Mouse (Mus musculus) CH12F3 (cell line): ENCODE measurements around the gene Cttnbp2nl.

ENCODE experiments used
- in situ Hi-C: fragments of 300-500 bp; cut with MboI; formaldehyde crosslinking; loops from 2 replicates; pipeline ENCODE4 v1.14.3; 2020; ENCODE audit warnings: low sequenced_read_pairs

Gene Cttnbp2nl

DNA sequence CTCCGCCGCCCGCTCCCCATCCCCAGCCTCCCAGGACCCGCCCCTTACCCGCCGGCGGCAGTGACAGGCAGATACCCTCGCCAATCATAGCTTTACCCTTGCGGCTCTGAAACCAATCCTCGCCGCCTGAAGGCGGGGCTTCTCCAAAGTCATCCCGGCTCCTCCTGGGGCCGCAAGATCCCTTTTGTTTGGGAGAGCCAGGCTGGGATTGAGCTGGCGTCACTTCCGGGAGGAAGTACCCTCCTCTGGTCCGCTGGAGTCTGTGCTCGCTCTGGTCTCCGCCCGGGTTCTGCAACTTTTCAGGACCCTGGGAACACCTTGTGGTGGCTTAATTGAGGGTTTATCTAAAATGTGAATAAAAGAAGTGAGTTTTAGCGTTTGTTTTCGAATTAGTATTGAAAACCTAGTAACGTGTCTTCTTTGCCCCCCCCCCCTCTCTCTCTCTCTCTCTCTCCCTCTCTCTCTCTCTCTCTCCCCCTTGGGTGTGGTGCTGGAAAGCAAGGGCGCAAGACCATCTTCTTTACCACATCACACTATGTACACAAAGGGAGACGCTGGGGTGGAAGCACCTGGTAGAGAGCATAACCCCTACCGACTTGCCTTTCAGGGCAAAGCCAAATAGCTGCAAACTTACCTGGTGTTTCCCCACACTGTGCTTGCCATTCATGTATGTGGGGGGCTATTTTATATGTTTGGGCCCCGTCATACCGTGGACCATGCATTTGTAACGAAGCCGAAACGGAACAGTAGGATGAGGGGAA is at the start of gene Cttnbp2nl:
TSS of gene Cttnbp2nl (minus strand) at position 210 of the 761 bp plus-strand sequence.
- in situ Hi-C loops = loop anchor here (25.0 kb wide), 1 partner anchor 291 kb away; no protein-coding TSS in a partner anchor

DNA sequence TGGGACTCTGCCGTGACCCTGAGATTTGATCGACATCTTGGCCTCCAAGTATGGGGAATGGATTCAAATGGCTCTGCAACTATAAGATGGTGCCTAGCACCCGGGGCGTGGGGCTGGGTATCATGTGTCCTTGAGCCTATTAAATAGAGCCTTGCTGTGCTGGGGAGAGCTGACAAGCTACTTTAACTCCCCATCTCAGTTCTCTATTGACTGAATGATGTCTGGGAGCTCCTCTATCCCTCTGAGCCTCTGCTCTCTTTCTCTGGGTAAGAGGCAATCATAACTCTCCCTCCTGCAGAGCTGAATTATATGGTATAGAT is 47.3 kb upstream of the Cttnbp2nl start:
- in situ Hi-C loops = no loop called here

DNA sequence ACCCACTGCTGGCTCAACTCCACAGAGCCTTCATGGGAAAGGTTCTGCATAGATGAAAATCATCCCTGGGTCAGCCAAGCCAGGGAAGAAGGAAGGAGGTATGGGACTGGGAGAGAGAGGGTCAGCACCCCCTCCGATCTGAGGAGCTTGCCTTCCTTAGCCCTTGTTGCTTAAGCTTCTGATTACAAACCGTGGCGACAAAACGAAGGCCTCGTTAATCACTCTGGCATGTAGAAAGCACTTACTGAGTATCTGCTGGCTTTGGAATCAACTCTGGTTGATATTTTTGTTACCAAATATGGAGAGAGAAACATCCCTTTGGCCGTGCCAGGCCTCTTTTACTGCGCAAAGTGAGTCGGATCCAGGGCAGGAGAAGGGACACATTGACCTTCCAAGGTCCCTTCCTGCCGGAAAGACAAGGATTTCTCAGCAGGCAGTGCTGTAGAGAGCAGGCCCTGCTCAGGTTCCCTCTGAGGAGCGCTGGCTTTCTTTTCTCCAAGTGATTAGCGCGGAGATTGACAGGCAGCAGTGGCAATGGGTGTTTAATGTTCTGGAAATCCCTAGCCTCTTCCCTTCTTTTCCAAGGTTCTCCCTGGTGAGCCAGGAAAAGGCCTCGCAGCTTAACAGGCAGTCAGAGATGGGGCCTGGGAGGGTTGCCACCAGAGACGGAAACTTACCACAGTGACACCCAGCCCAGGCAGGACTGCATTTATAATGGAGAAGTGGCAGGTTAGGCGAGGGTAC is 46.8 kb upstream of the Cttnbp2nl start:
- in situ Hi-C loops = no loop called here

DNA sequence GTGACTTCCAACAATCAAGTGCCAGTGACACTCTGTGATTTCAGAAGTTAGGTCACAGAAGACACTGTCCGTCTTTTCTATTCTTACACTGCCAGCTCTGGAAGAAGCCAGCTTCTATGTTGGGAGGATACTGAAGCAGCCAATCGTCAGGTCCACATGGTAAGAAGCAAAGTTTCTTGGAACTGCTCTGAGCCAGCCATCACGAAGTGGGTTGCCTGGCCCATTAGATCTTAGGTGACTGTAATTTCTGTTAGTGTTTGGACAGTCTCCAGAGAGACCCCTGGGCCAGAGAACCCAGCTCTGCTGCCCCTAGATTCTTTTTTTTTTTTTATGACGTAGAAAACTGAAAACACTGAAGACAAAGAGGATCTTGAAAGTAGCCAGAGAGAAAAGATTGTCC is 44.6 kb upstream of the Cttnbp2nl start:
- in situ Hi-C loops = no loop called here

DNA sequence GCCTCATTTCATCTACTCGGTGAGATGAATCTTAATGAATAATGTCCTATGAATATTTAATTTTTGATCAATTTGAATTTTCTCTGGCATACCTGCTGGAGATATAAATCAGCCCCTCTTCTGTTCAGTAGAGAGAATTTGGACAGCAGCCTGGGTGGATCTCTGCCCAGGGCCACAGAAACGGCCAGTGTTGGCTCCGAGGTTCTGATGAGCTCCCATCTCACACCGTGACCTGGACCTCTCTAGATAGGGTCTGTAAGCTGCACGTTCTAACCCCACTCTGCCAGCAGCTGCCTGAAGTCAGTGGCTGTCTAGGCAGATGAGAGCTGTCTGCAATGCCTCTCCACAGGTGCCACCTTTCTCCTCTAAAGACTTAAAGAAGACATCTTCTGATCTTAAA is 42.1 kb upstream of the Cttnbp2nl start:
- in situ Hi-C loops = no loop called here

DNA sequence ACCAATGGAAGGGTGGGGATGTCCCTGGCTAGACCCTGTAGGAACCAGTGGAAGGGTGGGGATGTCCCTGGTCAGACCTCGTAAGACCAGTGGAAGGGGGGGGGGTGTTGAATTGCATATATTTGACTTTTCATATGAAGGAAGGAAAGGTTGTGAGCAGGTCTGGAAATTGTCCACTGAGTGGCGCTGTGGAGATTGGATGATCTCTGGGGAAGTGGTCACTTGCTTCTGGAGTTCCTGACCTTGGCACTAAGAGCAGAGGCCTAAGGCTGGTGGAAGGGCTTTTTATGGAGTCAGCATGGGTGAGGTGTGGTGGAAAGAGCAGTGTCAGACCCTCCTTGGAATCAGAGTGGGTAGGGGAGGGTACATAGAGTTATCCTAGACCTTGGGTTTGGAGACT is 41.5 kb upstream of the Cttnbp2nl start:
- in situ Hi-C loops = no loop called here

DNA sequence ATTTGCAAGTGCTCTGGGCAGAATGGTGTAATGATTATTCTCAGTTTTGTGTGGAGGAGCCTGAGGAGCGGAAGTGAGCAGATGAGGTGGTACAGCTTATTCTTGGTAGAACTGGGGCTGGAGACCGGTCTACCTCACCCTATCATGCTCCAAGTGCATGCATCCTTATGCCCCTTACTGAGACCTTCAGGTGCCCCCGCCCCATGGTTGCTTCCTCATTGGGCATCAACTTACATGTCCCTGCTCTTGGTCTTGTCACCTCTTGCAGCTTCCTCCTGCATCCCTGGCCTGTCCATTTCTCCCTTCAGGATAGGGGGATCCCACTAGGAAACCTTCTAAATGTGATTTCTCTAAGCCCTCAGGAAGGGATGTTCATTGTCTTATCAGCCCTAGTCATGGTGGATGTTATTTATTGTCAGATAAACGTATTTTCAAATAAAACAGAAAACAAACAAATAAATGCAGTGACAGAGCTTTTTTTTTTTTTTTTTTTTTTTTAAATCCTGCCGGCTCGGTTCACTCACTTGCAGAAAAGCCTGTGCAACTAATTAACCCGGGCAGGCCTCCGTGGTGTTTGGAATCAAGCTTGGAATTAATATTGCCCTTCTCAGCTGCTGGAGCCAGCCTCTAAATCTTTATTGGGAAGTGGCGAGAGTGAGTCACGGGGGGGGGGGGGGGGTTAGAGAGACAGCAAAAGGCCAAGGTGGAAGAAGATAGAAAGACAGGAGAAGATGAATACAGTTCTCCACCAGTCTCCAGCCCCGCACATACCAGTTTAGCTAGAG is 40.0 kb upstream of the Cttnbp2nl start:
- in situ Hi-C loops = no loop called here

DNA sequence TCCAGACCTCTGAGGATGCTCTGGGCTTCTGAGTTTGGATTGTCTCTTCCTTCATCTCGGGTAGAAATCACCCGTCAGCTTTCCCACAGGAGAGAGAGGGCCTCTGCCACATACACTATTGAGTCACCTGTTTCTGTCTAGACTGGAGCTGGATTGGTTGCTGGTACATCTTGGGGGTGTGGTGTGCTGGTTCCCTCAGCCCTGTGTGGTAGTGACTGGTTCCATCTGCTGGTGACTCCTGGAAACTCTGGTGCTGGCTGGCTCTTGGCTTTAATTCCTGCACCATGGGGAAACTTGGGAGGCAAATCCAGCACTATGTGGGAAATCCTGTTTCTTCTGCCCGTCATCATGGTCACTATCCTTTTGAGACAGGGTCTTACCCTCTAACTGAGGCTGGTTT is 38.0 kb upstream of the Cttnbp2nl start:
- in situ Hi-C loops = no loop called here

DNA sequence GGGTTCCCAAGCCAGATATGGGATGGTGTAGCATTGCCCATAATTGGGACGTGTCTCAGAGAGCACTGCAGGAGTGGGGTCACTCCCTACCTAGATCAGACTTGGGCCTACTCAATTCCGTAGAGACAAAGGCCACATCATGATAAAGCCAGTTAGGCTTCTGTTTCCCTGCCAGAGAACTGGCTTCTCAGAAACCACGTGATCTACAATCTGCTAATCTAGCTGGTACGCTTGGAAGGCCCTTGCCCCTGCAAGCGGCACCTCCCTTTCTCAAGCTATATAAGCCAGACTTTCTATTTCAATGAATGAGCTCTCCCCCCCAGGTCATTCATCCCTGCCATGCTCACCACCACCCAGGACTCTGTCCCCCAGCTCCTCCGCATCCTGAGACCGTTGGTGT is 37.2 kb upstream of the Cttnbp2nl start:
- in situ Hi-C loops = no loop called here

DNA sequence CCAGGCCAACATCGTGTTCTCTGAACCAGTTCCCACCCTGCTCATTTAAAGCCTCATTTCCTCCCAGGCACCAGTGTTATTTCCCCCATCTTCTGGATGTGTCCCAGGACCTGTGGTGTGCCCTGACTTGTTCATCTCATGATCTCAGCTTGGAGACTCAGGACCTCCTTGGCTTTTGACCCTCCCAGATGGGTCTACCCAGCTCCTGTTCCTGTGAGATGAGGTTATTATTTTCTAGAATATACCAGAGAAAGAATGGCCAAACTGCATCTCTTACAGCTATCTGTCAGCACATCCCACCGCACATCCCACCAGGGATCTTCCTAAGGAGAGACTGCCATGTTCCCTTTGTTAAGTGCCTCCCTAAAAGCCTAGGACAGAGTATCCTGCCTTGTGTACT is 35.7 kb upstream of the Cttnbp2nl start:
- in situ Hi-C loops = no loop called here

DNA sequence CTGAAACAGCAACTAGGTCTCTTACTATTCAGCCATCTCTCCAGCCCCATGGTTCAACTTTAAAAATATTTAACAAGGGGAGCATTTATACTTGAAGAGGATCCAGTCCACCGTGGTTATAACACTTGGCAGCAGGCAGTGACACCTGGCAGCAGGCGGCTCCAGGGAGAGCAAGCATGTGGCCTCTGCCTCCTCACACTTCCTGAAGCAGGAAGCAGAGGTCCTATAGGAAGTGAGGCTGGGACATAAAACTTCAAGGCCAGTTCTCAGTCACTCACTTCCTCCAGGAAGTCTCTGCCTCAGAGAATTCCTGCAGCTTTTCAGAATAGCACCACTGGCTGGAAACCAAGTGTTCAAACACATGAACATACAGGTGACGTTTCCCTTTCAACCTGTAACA is 34.4 kb upstream of the Cttnbp2nl start:
- in situ Hi-C loops = no loop called here

DNA sequence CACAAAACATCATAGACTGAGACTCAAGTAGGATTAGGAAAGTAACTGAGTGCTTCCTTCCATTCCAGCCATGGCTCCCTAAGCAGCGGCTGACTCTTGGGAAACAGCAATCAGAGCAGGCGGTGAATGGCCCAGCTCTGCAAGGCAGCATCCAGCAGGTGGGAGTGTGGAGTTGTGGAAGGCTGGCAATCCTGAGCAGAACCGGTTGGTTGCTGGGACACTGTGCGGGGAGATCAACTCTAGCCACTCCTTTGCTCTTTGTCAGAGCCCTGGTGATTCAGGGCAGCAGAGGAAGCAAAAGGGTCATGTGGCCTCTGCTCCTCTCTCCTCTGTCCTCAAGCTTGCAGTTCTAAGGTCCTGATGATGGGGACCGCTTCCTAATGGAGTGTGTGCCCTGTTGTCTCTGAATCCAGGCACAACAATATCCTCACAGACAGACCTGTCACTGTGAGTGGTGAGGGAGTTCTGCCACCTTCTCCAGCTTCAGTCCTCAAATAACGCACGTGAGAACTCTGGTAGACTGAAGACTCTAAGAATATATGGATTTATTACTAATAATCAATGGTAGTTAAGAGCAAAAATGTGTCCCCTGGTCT is 25.4 kb upstream of the Cttnbp2nl start:
- in situ Hi-C loops = no loop called here

DNA sequence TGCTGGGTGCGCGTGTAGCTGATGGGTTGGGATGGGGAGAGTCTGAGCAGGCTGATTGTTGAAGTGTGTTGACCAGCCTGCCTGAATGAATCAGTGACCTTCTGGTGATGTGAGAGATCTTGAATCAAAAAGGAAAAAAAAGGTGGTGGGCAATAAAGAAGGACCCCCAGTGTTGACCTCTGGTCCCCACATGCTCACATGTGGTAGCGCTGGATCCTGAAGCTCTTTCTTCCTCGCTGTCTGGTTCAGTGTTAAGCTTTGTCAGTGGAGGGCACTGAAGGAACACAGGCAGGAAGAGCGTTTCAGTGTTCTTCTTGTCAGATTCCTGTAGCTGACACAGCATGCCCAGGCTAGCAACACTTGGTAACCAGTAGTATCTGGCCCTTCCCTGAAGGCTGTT is 22.9 kb upstream of the Cttnbp2nl start:
- in situ Hi-C loops = no loop called here

DNA sequence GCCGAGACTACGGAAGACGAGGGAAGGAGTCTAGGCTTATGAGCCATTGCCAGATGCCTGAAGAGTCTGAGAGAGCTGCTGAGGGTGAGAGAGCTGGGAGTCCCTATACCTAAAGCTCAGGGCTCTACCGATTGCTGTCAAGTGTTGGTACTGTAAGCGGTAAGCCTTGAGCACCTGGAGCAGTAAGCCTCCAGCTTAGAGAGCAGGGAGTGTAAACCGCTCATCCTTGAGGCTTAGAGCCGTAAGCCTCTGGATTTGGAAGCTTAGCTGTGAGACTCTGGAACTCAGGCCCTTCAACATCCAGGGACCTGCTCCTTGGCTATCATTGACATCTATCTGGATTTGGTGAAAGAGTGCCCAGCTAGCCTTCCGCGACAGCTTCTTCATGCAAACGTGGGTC is 19.6 kb upstream of the Cttnbp2nl start:
- in situ Hi-C loops = loop anchor here (25.0 kb wide), 1 partner anchor 310 kb away; no protein-coding TSS in a partner anchor

DNA sequence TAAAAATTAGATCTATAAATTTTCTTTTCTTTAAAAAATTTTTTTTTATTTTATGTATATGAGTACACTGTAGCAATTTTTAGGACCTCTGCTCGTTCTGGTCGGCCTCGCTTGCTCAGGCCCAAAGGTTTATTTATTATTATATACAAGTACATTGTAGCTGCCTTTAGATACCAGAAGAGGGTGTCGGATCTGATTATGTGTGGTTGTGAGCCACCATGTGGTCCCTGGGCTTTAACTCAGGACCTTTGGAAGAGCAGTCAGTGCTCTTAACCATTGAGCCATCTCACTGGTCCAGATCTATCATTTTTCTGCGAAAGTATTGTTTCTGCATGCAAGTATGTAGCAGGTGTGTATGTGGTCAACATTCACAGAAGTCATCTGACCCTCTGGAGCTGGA is 18.3 kb upstream of the Cttnbp2nl start:
- in situ Hi-C loops = loop anchor here (25.0 kb wide), 1 partner anchor 309 kb away; no protein-coding TSS in a partner anchor

DNA sequence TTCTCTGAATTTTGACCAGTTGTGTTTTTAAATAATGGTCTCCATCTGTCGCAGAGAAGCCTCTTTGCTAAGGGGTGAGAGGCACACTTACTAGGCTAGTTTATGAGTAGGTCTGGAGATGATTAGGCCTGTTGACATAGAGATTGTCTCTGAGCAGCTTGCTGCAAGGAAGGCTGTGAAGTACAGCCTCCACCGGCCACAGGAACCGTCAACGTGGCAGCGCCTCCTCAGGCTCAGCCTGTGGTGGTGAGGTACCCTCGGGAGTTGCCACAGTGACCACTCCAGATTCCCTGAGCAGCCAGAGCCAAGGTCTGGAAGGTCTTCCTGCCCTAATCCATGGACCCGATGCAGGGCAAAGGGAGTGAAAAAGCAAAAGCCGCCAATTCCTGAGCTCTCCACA is 17.6 kb upstream of the Cttnbp2nl start:
- in situ Hi-C loops = loop anchor here (25.0 kb wide), 1 partner anchor 308 kb away; no protein-coding TSS in a partner anchor

DNA sequence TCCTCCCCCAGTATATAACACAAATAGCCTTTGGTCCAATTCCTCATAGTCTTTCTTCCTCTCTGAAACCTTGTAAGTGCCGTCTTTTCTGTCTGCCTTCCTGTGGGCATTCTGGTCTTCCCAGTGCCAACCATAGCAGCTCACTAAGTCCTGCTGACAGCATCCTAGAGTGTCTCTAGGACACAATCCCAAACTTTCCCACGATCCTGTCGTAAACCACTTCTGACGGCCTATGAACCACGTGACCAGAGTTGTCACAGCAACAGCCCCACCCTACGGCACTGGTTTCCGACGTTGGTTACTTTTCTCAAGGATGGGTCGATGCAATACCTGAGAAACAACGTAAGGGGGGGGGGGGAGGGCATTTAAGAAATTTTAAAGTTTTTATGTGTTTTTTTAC is 13.6 kb upstream of the Cttnbp2nl start, which contains the start of gene 4930564D02Rik:
TSS of gene 4930564D02Rik (plus strand) at position 301 of the 400 bp plus-strand sequence.
- in situ Hi-C loops = loop anchor here (25.0 kb wide), 1 partner anchor 304 kb away; no protein-coding TSS in a partner anchor

DNA sequence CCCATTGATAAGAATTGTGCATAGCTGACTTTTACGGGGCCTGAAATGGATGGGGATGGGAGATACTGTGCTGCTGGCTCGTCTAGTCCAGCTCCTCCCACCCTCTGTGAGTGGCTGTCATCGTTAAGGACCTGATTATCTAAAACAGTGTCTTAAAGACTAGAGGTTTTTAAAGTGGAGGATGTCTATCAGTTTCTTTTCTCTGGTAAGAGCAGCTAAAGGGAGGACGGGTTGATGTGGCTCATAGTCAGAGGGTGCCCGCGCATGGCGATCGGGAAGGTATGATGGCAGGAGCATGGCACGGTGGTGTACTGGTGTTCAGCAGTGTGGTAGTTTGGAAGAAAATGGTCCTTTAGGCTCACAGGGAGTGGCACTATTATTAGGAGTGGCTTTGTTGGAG is 9.7 kb upstream of the Cttnbp2nl start:
- in situ Hi-C loops = loop anchor here (5.0 to 25.0 kb wide), 2 partner anchors 70 to 300 kb away; no protein-coding TSS in a partner anchor

DNA sequence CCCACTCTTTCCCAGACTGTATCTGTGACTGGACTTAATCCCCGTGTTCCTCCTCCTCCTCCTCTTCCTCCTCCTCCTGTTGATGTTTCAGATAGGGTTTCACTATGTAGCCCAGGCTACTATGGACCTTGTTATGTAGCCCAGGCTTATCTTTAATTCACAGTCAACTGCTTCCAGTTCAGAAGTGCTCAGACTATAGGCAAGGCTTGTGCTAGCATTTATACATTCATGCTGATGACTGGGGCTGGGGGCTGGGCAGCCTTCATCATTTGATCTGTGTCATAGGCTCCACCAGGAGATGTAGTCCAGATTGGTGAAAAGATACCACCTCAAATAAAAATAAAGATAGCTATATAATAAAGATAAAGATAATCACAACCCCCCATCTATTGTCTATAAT is 9.0 kb upstream of the Cttnbp2nl start:
- in situ Hi-C loops = loop anchor here (5.0 to 25.0 kb wide), 2 partner anchors 70 to 300 kb away; no protein-coding TSS in a partner anchor

DNA sequence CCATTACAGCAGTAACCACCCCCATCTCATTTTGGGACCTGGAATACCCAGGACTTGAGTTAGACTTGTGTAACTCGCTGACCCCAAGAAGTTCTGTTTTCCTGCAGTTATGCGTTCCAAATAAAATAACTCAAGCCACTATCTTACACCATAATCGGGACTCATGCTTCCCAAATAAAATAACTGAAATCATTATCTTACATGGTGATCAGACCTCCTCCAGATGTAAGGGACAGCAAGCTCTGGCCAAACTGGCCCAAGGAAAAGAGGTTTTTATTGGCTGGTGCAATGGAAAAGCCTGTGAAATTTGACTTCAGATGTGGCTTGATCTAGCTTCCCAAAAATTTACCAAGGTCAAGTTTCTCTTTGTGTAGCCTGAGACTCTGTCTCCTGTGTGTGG is 8.6 kb upstream of the Cttnbp2nl start:
- in situ Hi-C loops = loop anchor here (5.0 to 25.0 kb wide), 2 partner anchors 69 to 299 kb away; no protein-coding TSS in a partner anchor

DNA sequence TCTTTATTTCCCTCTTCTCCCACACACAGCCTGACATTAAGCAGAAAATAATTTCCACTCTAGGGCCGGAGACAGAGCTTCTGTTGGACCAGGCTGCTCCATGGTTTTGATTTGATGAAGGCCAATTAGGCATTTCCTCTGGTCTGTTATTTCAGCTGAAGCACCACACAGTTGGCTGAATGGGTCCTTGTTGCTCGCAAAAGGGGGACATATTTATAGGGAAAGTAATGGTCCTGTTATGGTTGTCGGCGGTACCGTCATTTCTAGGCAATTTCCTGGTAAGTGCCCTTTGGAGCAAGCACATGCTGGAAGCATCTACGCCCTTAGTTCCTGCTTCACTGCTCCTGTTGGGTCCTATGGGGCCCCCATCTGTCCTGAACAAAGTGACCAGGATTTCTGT is 8.0 kb upstream of the Cttnbp2nl start:
- in situ Hi-C loops = loop anchor here (5.0 to 25.0 kb wide), 2 partner anchors 69 to 299 kb away; no protein-coding TSS in a partner anchor
